Mouse (Mus musculus): ENCODE data around the gene Zfp207. TPM values are rescaled to one million over a fixed set of nuclear protein-coding genes. Genes with fewer than 3 reads are reported as not detected.
"Not testable (repeated sequence)": the region's sequence is repeated elsewhere in the genome, so short reads cannot be mapped to it uniquely, and the experiment has no call there.

The Zfp207 gene
- total and polyA plus RNA-seq, 2 experiments from 2014 or later, result 114 to 196 TPM

GRCm38 (mm10) chr11:80391407-80392120 is 8.5 kb downstream of the Zfp207 start:
- TF ChIP-seq EP300 (IDR thresholded peaks at IDR 0.05; ENCODE audit: low read depth), result no peak
- no peak for TF ChIP-seq CTCF (IDR thresholded peaks at IDR 0.05; ENCODE audit: low read depth)
- no peak overlapping the region for H3K4me2 ChIP-seq (ENCODE audit: low read depth, low read length)
- no peak overlapping the region for H3K27ac ChIP-seq (ENCODE audit: low read depth)
- no peak overlapping the region for H3K9ac ChIP-seq (replicated peaks; ENCODE audit: low read depth, low read length)
- H3K27me3 ChIP-seq (ENCODE audit: control insufficient read depth, insufficient read depth, low read length), result no peaks in the 10 kb centered on the region
- no peak overlapping the region for H3K4me3 ChIP-seq (ENCODE audit: low read depth, low read length)
- ATAC-seq (ENCODE audit: insufficient read depth, low read depth) (no peak), DNase-seq (ENCODE audit: low spot score) (no peak)
- WGBS, result 84% methylated on average over 2 of the region's 2 CpGs
- no peaks in the 10 kb centered on the region for H3K9me3 ChIP-seq (replicated peaks; ENCODE audit: control insufficient read depth, low read length)
- peaks cover 79% of the 10 kb centered on the region for H3K36me3 ChIP-seq (replicated peaks; ENCODE audit: control insufficient read depth, insufficient read depth, low read length)
- H3K4me1 ChIP-seq (ENCODE audit: control insufficient read depth, insufficient read depth), result peaks cover 5% of the 10 kb centered on the region; the same call in 1 of the 2 replicates

- no peak for TF ChIP-seq EP300 (IDR thresholded peaks at IDR 0.05; ENCODE audit: low read depth)
- TF ChIP-seq CTCF (IDR thresholded peaks at IDR 0.05; ENCODE audit: low read depth), result no peak
- Histone ChIP-seq H3K4me3 (ENCODE audit: low read depth, low read length) (no peak overlapping the region), H3K9ac (replicated peaks; ENCODE audit: low read depth, low read length) (no peak overlapping the region), H3K27me3 (ENCODE audit: control insufficient read depth, insufficient read depth, low read length) (no peaks in the 10 kb centered on the region), H3K4me1 (ENCODE audit: control insufficient read depth, insufficient read depth) (no peaks in the 10 kb centered on the region), H3K9me3 (replicated peaks; ENCODE audit: control insufficient read depth, low read length) (no peaks in the 10 kb centered on the region), H3K27ac (ENCODE audit: low read depth) (no peak overlapping the region), H3K4me2 (ENCODE audit: low read depth, low read length) (no peak overlapping the region), H3K36me3 (replicated peaks; ENCODE audit: control insufficient read depth, insufficient read depth, low read length) (peaks cover 79% of the 10 kb centered on the region)
- no peak for DNase-seq (ENCODE audit: low spot score)
- WGBS, result 91% methylated on average over 3 of the region's 3 CpGs
- no peak for ATAC-seq (ENCODE audit: insufficient read depth, low read depth)
Observed at GRCm38 (mm10) chr11:80395930-80396329, 12.9 kb downstream of the Zfp207 start.

- peaks cover 77% of the 10 kb centered on the region for H3K36me3 ChIP-seq (replicated peaks; ENCODE audit: control insufficient read depth, insufficient read depth, low read length)
- H3K27ac ChIP-seq (ENCODE audit: low read depth), result no peak overlapping the region
- TF ChIP-seq EP300 (IDR thresholded peaks at IDR 0.05; ENCODE audit: low read depth), result no peak
- no peak for TF ChIP-seq CTCF (IDR thresholded peaks at IDR 0.05; ENCODE audit: low read depth)
- 86% methylated on average over 4 of the region's 4 CpGs for WGBS
- no peak overlapping the region for H3K9ac ChIP-seq (replicated peaks; ENCODE audit: low read depth, low read length)
- DNase-seq (ENCODE audit: low spot score) (no peak), ATAC-seq (ENCODE audit: insufficient read depth, low read depth) (no peak)
- no peaks in the 10 kb centered on the region for H3K27me3 ChIP-seq (ENCODE audit: control insufficient read depth, insufficient read depth, low read length)
- no peak overlapping the region for H3K4me3 ChIP-seq (ENCODE audit: low read depth, low read length)
- H3K4me2 ChIP-seq (ENCODE audit: low read depth, low read length), result no peak overlapping the region
- H3K9me3 ChIP-seq (replicated peaks; ENCODE audit: control insufficient read depth, low read length), result no peaks in the 10 kb centered on the region
- no peaks in the 10 kb centered on the region for H3K4me1 ChIP-seq (ENCODE audit: control insufficient read depth, insufficient read depth)
Observed at GRCm38 (mm10) chr11:80396617-80397016, 13.5 kb downstream of the Zfp207 start.

- not testable (repeated sequence) for ATAC-seq (ENCODE audit: insufficient read depth, low read depth); H3K27ac ChIP-seq (ENCODE audit: low read depth); H3K9ac ChIP-seq (replicated peaks; ENCODE audit: low read depth, low read length); H3K4me2 ChIP-seq (ENCODE audit: low read depth, low read length); H3K27me3 ChIP-seq (ENCODE audit: control insufficient read depth, insufficient read depth, low read length); DNase-seq (ENCODE audit: low spot score); H3K4me3 ChIP-seq (ENCODE audit: low read depth, low read length); H3K4me1 ChIP-seq (ENCODE audit: control insufficient read depth, insufficient read depth); H3K9me3 ChIP-seq (replicated peaks; ENCODE audit: control insufficient read depth, low read length)
- whole genome bisulfite sequencing, result 96% methylated on average over 6 of the region's 6 CpGs
- peaks cover 45% of the 10 kb centered on the region for H3K36me3 ChIP-seq (replicated peaks; ENCODE audit: control insufficient read depth, insufficient read depth, low read length)
Observed at GRCm38 (mm10) chr11:80407878-80408277, 24.8 kb downstream of the Zfp207 start.

- ATAC-seq (ENCODE audit: insufficient read depth, low read depth), result no peak
- Histone ChIP-seq H3K4me3 (ENCODE audit: low read depth, low read length) (no peak overlapping the region), H3K27me3 (ENCODE audit: control insufficient read depth, insufficient read depth, low read length) (no peaks in the 10 kb centered on the region), H3K4me1 (ENCODE audit: control insufficient read depth, insufficient read depth) (no peaks in the 10 kb centered on the region), H3K4me2 (ENCODE audit: low read depth, low read length) (no peak overlapping the region), H3K9ac (replicated peaks; ENCODE audit: low read depth, low read length) (no peak overlapping the region), H3K9me3 (replicated peaks; ENCODE audit: control insufficient read depth, low read length) (no peaks in the 10 kb centered on the region), H3K36me3 (replicated peaks; ENCODE audit: control insufficient read depth, insufficient read depth, low read length) (peaks cover 33% of the 10 kb centered on the region), H3K27ac (ENCODE audit: low read depth) (no peak overlapping the region)
- TF ChIP-seq EP300 (IDR thresholded peaks at IDR 0.05; ENCODE audit: low read depth), result no peak
- DNase-seq (ENCODE audit: low spot score), result no peak
- WGBS, result 87% methylated on average over 2 of the region's 2 CpGs
Observed at GRCm38 (mm10) chr11:80410377-80410776, 27.3 kb downstream of the Zfp207 start.

- ATAC-seq (ENCODE audit: insufficient read depth, low read depth) (no peak), DNase-seq (ENCODE audit: low spot score) (no peak)
- WGBS, result 68% methylated on average over 5 of the region's 5 CpGs
- H3K9me3 ChIP-seq (replicated peaks; ENCODE audit: control insufficient read depth, low read length), result peaks cover 5% of the 10 kb centered on the region; the same call in 1 of the 2 replicates
- H3K36me3 ChIP-seq (replicated peaks; ENCODE audit: control insufficient read depth, insufficient read depth, low read length), result 0 out of 2 replicates have a peak, but pooled peaks cover 6% of the 10 kb centered on the region
- H3K27me3 ChIP-seq (ENCODE audit: control insufficient read depth, insufficient read depth, low read length), result no peaks in the 10 kb centered on the region
- no peak overlapping the region for H3K9ac ChIP-seq (replicated peaks; ENCODE audit: low read depth, low read length)
- no peak overlapping the region for H3K4me3 ChIP-seq (ENCODE audit: low read depth, low read length)
- no peak overlapping the region for H3K4me2 ChIP-seq (ENCODE audit: low read depth, low read length)
- H3K4me1 ChIP-seq (ENCODE audit: control insufficient read depth, insufficient read depth), result no peaks in the 10 kb centered on the region
- TF ChIP-seq EP300 (IDR thresholded peaks at IDR 0.05; ENCODE audit: low read depth) (no peak), CTCF (IDR thresholded peaks at IDR 0.05; ENCODE audit: low read depth) (no peak)
- H3K27ac ChIP-seq (ENCODE audit: low read depth), result no peak overlapping the region
Observed at GRCm38 (mm10) chr11:80417085-80417484, 34.0 kb downstream of the Zfp207 start.
